Mouse (Mus musculus) heart, adult 18-20 months (tissue): ENCODE results near the gene Ak6. TPM values are rescaled to one million over a fixed set of nuclear protein-coding genes. Genes with fewer than 3 reads are reported as not detected.

Source experiments
- DNase-seq, 2 experiments: peaks; one replicate each; pipeline ENCODE4 v3.0.0; 2021 to 2022; ENCODE audit warnings: mixed read lengths in 1 of 2
- long read RNA-seq, 2 experiments: library from polyadenylated mRNA; stranded (forward); transcript quantifications; one replicate each; pipeline ENCODE4 v2.0.0; 2021
- total RNA-seq, 2 experiments: library from RNA; stranded (reverse); gene quantifications; 2 replicates each; pipeline ENCODE4 v1.2.3; 2021

Gene Ak6
- 10 to 100 TPM; 59.8 to 63.5 TPM for total RNA-seq
- long read RNA-seq, experiment 1, transcript Ak6-201 (5 exons, 1,298 nt): minor isoform, 24 of 86 reads
- long read RNA-seq, experiment 1, transcript Ak6-202 (3 exons, 1,222 nt): major isoform, 57 of 86 reads
- long read RNA-seq, experiment 1, partial matches to known transcripts: 4 of 86 reads
- long read RNA-seq, experiment 1, other reads (novel, unspliced or antisense): 1 of 86 reads
- long read RNA-seq, experiment 2, transcript Ak6-201 (5 exons, 1,298 nt): minor isoform, 21 of 50 reads
- long read RNA-seq, experiment 2, transcript Ak6-202 (3 exons, 1,222 nt): major isoform, 25 of 50 reads
- long read RNA-seq, experiment 2, partial matches to known transcripts: 4 of 50 reads
- long read RNA-seq, experiment 2, other reads (novel, unspliced or antisense): 0 of 50 reads

DNA sequence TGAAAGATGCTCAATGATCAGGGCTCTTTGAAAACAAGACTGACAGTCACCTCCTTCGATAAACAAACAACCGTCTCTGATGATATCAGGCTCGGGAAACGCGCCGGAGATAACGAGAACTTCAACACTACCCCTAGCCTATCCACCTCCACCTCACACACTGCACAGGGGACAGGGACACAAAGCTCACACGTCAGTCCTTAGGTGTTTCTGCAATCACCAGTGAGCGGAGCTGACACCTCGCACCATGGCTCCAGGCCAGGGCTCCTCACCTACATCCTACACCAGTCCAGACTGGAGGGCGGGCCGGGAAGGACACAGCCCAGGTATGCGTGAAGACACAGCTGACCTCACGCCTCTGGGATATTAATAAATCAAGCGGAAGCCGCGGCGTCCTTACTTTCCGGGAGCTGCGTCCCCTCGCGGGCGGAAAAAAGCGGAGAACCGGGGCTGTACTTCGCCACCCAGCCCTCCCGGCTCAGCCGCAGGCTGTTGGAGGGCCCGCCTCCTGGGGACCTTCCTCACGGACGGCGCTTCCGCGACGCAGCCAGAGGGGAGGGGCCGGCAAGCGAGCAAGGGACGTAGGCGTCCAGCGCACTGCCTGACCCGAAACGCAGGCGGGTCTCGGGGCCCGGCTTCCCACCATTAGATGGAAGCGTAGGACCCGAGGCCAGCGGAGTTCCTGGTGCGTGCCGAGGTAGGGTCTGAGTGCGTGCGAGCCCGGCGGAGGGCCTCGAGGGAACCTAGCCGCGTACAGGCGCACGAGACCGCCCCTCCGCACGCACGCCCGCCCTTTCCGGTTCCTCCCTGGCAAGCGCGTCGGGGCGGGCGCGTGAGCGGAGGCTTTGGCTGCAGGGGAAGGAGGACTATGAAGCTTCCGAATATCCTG lies at the start of gene Ak6, which contains the start of gene Rad17:
TSS of gene Ak6 (plus strand) at position 430 of the 889 bp plus-strand sequence.
TSS of gene Rad17 (minus strand) at position 502 of the 889 bp plus-strand sequence.
- peak; percentile 95 to 98 for DNase-seq

DNA sequence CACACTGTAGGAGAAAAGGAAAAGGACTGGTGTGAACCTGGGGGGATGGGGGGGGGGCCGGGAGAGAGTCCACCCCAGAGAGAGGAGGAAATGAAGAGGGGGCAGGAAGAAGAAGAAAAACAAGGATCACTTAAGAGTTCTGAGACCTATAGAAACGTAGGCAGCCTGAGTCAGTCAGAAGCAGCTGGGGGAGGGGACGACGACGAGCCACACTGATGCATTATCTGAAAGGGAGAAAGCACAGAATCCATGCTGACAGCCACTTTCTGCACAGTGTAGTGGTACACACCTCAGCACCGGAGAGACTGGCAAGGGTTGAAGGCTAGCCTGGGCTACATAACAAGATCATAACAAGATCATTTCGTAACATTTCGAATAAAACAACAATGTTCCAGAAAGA lies 49.7 kb upstream of the Ak6 start:
- DNase-seq: no peak

DNA sequence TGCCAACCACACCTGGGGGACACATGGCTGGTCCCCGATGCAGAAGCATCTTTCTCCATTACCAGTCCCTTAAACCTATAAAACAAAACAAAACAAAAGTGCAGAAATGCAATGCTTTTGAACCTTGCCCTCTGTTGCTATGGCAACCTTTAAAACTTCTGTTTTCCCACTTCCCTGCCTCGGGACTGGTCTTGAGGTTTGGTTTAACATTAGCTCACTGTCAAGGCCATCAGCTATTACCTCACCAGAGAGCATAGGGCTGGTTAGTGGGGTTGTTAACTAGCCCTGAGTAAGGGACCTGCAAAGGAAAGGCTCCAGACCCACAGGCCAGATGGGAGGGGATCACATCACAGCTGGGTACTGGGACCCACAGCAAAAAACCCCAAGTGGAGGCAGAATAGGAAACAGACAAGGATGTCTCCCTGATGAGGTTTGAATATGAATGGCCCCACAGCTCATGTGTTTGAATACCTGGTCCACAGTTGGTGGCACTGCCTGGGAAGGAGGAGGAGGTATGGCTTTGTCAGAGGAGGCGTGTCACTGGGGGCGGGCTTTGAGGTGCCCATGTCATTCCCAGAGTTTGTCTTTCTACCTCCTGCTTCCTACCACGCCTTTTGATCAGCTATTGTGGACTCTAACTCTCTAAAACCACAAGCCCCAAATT lies 48.4 kb upstream of the Ak6 start:
- DNase-seq: no peak

DNA sequence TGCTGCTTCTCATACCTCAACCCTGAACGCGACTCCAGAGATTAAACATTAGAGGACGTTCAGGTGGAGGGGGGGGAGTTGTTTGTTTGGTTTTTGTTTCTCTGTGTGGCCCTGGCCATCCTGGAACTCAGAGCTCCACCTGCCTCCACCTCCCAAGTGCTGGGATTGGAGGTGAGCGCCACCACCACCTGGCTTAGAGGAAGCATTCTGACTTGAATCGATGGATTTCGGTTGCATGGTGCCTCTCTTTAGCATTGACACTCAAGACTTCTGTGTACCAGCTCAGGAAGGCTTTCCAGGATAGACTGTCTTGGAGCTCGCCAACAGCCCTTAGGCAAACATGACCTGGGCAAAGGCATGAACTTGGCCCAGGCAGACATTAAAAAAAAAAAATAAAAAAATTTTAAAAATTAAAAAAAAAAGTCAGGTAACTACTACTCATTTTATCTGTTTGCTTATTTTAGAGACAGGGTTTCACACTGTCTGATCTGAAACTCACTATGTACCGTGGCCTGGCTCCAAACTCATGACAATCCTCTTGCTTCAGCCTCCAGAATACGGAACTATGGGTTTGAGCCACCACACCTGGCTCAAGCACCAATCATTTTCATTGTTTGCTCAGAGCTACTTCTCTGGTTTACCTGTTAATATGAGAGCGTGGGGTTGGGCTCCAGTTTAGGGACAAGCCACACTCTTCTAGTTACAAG lies 47.6 kb upstream of the Ak6 start:
- DNase-seq: no peak

DNA sequence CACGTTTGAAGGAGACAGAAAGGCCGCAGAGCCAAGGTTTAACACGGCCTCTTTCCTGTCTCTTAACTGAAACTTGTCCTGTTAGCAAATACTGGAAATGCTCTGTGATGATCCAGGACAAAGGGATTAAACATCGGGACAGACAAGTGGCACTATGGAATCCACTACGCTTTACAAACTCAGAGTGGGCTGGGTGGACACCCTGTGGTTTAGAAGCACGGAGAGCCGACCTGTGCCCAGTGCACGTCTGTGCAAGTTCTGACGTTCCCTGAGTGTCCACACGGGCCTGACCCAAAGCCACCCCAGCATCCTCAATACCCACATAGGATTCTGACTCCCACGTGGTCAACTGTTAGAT lies 47.1 kb upstream of the Ak6 start:
- DNase-seq: no peak

DNA sequence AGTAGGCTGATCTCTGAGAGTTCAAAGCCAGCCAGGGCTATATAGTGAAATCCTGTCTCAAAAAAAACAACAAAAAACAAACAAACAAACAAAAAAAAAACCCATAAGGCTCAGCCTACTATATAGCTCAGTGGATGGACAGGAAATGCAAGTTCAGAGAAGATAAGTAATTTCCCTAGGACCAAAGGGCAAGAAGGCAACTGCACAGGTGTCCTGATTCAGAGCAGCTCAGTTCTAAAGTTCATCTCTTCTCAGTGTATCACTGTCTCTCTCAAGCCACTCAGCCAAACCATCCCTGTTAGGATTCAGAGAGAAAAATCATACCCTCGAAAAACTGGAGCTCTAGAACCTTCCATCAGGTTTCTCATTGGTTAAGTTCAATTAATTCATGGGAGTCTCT lies 44.9 kb upstream of the Ak6 start:
- no peak for DNase-seq

DNA sequence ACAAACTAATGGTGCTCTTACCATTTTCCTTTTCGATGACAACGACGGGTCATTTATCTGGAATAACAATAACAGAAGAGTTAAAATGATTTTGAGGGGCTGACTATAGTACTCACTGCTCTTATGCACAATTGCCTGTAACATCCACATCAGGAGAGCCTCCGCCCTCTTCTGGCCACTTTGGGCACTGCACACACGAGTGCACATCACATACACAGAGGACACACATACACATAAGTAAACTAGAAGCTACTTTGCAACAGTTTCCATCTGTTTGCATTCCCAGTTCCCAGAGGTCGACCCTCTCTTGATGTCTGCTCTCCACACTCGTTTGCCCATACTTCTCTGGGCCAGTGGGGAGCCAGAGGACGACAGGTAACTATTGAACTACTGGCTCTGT lies 43.0 kb upstream of the Ak6 start:
- no peak for DNase-seq

DNA sequence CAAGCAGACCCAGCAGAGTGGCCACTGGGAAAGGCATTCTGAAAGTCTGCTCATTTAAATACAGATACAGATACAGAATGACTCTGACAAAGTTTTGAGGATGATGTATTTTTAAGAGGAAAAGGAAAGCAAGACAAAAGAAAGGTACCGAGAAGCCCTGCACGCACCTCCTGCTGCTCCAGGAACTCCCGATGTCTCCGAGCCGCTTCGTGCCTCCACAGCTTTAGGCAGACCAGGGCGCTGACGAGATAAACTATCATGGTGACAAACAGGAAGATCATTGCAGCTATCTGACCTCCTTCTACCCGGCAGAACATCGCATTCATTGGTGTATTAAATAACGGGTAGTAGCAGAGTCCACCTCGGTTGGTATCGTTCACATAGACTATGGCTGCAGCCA lies 39.5 kb upstream of the Ak6 start:
- no peak for DNase-seq

DNA sequence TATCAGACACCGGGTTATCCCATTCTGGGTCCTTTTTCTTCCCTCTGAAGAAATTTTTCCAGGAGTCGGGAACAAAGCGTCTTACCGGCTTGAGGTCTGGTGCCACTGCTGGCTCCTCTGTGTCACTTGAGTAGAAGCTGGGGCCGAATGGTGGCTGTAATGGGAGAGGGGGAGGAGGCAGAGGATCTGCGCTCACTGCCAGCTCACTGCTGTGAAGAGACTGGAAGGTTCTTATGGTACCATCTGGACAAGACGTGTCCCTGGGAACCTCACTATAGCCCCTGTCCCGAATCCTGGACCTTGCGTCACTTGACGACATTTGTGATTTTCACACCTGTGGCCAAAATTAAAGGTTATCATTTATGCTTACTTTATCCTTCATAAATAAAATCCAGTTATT lies 38.5 kb upstream of the Ak6 start:
- DNase-seq: no peak

DNA sequence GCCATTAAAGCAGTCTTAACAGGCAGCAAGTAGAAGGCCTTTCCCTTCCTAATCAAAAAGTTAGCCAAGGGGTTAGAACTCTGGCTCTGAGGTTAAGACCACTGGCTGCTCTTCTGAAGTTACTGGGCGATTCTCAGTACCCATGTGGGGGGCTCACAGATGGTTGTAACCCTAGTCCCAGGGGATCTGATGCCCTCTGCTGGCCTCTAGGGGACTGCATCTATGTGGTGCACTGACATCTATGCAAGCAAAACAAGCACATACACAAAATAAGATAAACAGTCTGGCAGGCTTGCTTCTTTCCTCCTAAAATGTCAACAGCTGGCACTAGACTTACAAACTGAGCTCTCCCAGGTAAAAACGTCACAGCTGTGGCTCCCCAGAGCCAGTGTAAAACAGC lies 37.9 kb upstream of the Ak6 start:
- no peak for DNase-seq

DNA sequence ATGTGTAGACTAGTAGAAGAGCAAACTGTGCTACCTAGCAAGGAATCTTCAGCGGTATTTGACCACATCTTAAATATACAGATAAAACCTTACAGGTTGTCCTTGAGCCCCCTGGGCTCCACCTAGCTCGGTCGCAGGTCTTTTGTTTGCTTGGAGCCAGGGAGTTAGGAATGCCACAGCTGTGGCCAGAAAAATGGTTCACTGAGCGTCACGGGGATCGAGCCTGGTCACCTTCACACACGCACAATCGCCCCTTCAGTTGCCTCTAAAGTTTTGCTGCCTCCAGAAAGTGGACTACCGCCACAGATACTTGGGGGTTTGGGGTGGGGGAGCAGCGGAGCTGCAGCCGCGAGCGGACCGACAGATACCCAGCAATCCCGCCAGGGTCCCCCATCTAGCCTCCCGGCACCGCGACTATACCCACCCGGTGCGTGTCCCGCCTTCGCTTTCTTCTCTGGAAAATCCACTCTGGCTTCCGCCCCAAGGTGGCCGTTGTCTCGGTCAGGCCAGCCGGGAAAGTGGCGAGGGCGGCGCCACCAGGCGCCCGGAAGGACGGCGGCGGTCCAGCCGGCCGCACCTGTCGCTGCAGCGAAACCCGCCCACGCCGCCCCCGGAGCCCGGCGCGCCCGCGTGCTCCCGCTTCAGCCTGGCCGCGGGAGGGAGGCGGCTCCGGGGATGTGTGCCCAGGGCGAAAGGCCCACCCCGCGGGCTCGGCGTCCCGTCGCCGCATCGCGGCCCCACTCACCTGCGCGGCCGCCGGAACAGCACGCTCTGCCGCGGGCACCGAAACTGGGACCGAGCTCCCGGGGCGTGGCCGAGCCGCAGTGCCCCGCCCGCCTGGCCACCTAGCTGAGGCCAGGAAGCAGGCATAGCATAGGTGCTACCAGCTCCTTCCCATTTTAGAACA lies 34.3 kb upstream of the Ak6 start, which contains the start of gene Marveld2:
TSS of gene Marveld2 (minus strand) at position 791 of the 907 bp plus-strand sequence.
- DNase-seq: peak; percentile 31 to 34

DNA sequence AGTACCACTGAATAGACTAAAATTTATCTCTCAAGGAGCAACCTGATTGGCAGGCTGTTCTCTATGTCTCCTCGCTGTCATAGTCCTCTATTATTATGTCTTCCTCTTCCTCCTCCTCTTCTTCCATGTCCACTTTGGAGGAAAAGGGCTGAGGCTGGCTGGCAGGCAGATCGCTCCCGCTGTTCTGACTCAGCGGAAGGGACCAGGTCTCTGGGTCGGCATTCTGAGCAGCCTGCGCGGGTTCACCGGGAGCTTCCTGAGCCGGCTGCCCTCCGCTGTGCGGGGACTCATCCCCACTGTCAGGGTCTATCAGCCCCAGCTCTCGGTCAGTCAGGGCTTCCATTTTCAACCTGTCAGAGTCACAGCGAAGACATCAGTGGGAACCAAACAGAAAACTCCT lies 33.2 kb upstream of the Ak6 start:
- DNase-seq: no peak

DNA sequence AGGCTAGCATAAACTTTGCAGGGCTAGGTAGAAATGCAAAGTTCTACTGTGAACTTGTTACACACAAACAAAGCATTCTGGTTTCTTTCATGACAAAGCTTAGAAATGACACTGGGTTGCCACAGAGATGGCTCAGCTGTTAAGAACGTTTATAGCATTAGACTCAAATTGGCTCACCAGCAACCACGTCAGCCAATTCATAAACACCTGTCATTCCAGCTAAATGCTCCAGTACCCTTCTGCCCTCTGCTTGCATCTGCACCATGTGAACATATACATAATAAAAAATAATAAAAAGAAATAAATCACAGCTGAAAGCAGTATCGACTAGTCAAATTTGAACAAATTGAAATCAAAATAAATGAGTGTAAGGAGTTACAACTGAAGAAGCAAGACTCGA lies 28.5 kb upstream of the Ak6 start:
- DNase-seq: no peak

DNA sequence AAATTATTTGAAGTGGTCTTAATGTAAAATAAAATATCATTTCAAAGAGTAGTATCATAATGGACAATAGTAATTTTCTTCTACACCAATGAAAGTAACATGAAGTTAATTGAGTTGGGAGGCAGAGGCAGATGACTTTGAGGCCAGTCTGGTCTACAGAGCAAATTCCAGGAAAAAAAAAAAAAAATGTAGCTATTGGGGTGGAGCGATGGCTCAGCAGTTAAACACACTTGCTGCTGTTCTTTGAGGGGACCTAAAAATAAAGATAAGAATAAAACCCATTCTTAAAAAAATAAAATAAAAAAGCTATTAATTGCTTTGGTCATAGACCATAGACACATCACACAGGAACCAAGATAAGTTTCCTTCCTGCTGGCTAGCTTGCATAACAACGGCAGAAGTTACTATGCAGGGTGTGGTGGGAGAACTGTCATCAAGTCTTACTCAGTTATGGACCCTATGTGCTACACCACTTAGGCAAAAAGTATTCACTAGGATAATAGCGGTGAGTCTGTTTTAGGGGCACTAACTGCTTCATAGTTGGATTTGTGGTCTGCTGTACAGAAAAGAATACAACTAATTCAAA lies 16.6 kb upstream of the Ak6 start:
- no peak for DNase-seq

DNA sequence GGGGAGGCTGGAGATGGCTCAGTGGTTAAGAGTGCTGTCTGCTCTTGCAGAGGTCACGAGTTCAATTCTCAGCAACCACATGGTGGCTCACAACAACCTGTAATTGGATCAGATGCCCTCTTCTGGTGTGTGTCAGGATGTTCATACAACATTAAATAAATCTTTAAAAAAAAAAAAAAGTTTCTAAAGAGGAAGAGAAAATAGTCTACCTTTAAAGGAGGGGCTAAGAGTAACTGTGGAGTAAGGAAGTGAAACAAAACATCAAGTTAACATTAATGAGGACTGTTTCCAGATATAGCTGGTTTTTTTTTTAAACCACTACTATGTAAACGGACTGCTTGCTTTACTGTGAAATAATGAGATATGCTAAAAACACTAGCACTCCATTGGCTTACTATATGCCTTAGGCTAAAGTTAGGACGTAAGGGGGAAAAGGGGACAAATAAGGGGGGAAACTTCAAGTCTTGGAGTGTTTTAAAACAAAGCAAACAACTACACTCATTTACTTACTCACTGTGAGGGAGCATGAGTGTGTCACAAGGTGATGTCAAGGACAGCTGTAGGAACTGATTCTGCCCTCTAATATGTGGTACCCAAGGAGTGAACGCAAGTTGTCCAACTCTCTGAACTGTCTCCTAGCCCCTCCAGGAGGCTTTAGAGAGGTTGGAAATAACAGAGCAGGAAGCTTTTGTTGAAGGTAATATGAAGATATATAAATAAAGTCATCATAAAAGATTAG lies 8.1 kb upstream of the Ak6 start:
- DNase-seq: no peak

DNA sequence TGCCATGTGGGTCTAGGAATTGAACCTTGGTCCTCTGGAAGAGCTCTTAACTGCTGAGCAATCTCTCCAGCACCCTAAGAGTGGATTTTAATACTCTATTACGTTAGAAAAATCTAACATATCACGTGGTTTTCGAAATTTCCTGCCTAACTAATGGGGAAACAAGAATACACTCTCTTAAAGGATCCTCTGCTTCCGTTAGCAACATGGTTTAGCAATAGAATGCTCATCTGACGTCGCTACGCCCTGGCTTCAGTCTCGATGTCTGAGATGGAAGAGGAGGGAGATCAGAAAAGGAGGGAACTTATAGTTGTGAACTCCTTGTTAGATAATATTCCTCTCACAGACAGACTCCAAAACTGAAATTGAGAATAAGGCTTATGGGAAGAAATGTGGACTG lies 2.6 kb upstream of the Ak6 start:
- no peak for DNase-seq

DNA sequence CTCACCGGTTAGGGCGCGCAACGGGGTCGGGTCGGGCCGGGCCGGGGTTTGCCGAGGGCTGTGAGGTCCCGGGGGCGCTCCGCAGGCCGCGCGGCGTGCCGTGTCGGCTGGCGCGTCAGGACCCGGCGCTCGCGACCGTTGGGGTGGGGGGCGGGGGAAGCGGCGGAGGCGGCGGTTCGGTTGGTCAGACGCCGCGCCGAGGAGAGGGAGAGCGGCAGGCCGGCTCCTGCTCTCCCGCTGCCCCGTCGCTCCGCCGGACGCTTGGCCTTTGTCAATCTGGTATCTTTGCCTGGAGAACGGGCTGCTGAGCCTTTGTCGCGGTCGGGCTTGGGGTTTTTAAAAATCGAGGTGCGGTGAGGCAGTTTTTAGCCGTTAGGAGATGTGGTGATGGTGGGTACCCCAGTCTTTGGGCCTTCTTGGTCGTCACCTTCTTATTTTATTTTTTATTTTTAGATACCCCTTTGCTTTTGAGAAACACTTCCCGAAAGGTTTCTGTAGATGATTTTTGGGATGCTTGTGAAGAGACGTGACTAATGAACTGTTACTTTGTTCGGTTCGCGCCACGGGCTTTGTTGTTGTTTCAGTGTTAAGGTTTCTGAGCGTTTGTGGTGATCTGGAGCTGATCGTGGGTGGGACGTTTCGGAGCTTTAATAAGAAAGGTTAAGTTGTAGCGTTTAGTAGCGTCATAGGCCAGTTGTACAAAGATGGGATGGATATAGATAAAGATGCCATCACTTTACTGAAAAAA lies 834 bp downstream of the Ak6 start, which contains the start of gene Taf9:
TSS of gene Taf9 (plus strand) at position 141 of the 748 bp plus-strand sequence.
- DNase-seq: no peak

DNA sequence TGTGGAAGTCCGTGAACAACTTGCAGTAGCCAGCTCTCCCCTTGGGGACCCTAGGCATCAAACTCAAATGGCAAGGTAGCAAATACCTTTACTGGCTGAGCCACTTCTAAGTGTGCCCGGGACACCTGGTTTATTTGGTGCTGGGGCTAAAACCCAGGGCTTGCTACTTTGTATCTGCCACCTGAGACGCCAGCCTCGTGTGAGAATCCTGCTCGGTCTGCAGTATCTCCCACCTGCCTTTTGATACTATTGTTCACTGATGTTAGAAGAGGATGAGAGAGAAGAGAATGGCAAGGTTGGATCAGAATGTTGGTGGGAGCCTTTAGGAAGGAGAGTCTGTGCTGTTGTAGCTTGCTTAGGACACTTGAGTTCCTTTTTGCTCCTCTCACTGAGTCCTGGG lies 7.3 kb downstream of the Ak6 start:
- no peak for DNase-seq

DNA sequence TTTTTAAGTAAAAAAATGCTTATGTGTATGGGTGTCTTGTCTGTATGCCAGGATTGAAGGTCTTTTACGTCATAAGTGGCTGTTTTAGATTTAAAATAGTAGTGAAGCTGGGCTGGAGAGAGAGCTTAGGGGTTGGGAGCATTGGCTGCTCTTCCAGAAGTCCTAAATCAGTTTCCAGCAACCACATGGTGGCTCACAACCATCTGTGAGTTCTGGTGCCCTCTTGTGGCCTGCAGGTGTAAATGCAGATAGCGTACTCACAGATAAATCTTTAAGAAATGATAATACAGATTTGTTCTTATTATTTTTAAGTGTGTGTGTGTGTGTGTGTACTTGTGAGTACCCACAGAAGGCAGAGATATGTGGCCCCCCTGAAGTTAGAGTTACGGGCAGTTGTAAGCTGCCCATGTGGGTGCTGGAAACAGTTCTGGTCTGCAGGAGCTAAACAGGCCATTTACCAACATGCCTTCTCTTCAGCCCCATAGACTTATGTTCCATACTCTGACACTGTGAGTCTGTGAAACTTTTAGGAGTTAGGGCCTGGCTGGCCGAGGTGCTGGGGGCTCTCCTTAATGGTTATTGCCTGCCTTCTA lies 9.2 kb downstream of the Ak6 start:
- peak; percentile 46 to 67 for DNase-seq
